Mouse (Mus musculus) left cerebral cortex, adult 2 months (tissue): ENCODE measurements around the gene Gbgt1. TPM values are rescaled to one million over a fixed set of nuclear protein-coding genes. Genes with fewer than 3 reads are reported as not detected.
A peak's percentile ranks its signal among the peaks of the same experiment; 100 is the strongest.
"Not testable (repeated sequence)": the region's sequence is repeated elsewhere in the genome, so short reads cannot be mapped to it uniquely, and the experiment has no call there.

Experiments
- DNase-seq, 2 experiments: peaks; one replicate each; pipeline ENCODE4 v3.0.0; 2021 to 2022; ENCODE audit warnings: low spot score in 2 of 2, mixed read lengths in 1 of 2; ENCODE audit errors: extremely low spot score in 1 of 2
- H3K27ac ChIP-seq: fragments of 200-600 bp; 2 replicates; pipeline ENCODE4 v1.8.1; 2022
- H3K4me3 ChIP-seq: fragments of 200-600 bp; 2 replicates; pipeline ENCODE4 v1.8.1; 2022
- CTCF ChIP-seq: fragments of 200-600 bp; IDR thresholded peaks from 2 replicates; pipeline ENCODE4 v1.8.1; 2022; ENCODE audit warnings: antibody characterized with exemption, mild to moderate bottlenecking, moderate library complexity
- intact Hi-C: fragments of 180-260 bp; cut with DNase I; formaldehyde crosslinking; loops from one replicate; pipeline ENCODE4 v1.15.1; 2025
- total RNA-seq, 2 experiments: library from RNA; stranded (reverse); gene quantifications; 2 replicates each; pipeline ENCODE4 v1.2.3; 2021

Gene Gbgt1
- total RNA-seq, 2 experiments from 2014 or later, result 1.8 to 2.9 TPM

DNA sequence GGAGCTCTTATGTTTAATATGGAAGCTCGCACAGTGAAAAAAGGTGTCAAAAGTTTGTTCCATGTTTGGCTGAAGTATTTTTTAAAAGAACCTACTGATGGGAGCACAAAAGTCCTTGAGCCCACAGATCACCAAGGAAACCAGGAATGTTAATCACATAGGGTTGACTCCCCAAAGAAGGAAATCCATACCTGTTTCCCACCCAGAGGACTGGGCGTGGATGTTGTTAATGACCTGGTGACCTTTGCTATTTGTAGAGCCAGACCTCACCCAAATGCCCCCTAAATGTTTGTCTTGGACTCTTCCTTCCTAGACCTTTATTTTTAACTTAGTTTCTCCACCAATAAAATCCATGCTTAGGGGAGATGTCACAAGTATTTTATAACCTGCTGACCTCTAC, 26.1 kb upstream of the Gbgt1 start:
- no peak overlapping the region for H3K27ac ChIP-seq
- DNase-seq, result peak in 1 of 2 experiments; percentile 1
- no peak overlapping the region for H3K4me3 ChIP-seq
- no peak for TF ChIP-seq CTCF
- intact Hi-C loops, result no loop called here

DNA sequence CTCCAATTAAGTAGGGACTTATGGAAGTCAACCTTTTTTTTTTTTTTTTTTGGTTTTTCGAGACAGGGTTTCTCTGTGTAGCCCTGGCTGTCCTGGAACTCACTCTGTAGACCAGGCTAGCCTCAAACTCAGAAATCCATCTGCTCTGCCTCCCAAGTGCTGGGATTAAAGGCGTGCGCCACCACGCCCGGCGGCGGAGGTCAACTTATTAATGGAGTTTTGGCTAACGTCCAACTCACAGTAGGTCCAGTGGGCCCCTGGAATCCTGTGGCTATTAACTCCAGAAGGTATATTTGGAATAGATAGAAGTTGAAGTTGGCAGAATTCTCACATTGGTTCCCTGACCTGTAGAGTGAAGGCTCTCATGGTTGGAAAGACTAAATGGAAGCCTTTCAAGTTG, 24.7 kb upstream of the Gbgt1 start:
- H3K27ac ChIP-seq, intact Hi-C loops, H3K4me3 ChIP-seq: not testable (repeated sequence)
- DNase-seq, result peak in 1 of 2 experiments; percentile 8

DNA sequence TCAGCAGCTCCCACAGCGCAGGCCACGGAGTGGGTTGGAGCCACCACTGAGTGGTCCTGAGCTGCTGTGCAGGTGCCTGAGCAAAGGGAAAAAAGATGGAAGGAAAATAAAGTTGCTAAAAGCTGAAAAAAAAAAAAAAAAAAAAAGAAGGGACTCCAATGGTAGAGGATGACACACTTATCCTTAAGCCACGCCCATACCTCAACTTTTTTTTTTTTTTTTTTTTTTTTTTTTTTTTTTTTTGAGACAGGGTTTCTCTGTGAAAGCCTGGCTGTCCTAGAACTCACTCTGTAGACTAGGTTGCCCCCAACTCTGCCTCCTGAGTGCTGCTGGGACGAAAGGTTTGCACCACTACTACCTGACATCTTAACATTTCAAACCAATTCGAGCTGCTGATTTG, 18.7 kb upstream of the Gbgt1 start:
- DNase-seq, H3K4me3 ChIP-seq, intact Hi-C loops, H3K27ac ChIP-seq: not testable (repeated sequence)

DNA sequence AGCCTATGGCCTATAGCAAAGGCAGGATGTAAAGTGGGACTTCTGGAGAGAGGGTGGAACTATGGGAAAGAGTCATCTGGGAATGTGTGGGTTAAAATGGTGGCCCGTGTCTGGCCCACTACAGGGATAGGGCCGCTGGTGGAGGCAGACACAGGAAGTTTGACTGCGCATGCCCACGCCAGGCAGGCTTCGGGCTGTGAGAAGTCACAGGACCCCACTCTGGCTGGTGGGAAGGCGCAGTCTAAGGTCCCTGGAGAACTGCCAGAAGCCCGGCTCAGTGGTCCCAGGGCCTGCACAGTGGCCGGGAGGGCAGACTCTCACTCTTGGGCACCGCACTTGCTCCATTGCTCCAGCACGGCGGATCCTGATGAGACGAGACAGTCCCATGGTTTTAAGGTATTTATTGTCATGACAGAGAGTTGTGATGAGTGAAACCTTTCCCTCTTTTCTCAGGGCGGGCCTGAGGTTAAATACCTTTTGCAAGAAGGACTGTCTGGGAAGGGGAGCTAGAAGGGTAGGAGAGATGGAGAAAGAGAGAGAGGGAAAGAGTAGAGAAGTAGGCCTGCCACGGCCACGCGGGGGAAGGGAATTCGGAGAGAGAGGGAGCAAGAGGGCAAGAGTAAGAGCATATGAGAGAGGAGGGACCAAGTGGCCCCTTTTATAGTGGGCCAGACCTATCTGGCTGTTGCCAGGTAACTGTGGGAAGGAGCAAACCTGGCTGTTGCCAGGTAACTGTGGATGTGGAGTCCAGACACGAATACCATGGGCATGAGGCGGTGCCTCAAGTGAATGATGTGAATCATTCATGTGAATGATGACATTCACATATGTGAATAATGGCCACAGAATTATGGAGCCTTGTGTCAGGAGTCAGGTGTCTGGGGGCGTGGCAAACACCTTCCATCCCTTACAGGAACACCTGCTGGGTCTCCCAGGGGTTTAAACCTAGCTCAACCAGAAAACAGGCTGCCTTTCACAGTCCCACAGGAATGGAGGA, 17.2 kb upstream of the Gbgt1 start:
- H3K4me3 ChIP-seq, result no peak overlapping the region
- H3K27ac ChIP-seq, result no peak overlapping the region
- intact Hi-C loops, result no loop called here
- no peak for DNase-seq
- TF ChIP-seq CTCF, result no peak

DNA sequence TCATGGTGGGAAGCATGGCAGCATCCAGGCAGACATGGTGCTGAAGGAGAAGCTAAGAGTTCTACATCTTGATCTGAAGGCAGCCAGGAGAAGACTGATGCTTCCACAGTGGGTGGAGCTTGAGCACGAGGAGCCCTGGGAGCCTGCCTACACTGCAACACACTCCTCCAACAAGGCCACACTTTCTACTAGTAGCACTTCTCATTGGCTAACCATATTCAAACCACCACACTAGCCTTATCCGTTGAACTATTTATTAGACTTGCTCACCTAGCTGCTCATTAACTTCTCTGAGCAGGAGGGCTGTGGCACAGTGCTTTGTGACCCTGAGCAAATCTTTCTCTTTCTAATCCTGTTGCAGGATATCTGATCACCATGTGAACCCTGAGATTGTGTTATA, 12.8 kb upstream of the Gbgt1 start:
- intact Hi-C loops, result no loop called here
- Histone ChIP-seq H3K27ac (no peak overlapping the region), H3K4me3 (no peak overlapping the region)
- no peak for TF ChIP-seq CTCF
- no peak for DNase-seq

DNA sequence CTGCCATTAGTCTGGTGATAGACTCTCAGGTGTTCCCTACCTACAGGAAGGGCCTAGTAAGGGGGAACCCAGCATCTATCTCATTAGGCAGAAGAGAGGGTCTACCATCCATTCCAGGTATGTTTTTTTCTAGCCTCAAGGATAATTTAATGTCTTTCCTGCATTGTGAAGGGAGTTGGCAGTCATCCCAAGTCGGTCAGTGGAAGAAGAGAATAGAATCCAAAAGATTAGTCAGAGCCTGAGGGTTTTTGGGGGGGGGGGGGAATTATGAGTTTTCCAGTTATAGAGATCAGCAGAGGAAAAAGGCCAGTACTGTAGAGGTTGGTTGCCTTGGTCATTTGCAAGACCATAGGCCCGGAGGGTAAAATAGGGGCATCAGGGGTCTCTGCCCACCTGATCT, 2.2 kb upstream of the Gbgt1 start:
- TF ChIP-seq CTCF, result no peak
- Histone ChIP-seq H3K27ac (no peak overlapping the region), H3K4me3 (no peak overlapping the region)
- no peak for DNase-seq
- intact Hi-C loops, result no loop called here

DNA sequence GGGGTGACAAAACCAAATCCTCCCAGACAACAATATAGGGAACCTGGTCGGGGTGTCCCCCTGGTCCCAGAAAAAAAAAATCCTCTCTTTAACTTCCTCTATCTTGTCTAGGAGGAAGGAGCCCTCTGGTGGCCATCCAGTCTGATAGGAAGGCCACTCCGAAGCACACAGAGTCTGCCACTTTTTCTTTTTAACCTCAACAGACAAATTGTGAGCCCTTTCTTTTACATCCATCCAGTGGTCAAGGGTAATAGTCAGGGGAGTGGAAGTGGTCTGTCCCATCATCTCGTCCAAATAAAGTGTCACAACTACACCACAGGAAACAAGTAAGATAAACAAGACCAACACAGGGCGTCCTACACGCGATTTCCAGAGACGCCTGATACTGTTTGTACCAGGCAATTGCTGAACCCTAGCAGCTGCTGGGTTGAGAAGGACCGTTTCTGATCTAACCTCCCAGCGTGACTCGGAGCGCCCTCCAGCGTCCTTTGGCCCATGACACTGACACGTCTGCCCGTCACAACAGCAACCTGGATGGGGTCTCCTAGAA, 1.4 kb upstream of the Gbgt1 start:
- Histone ChIP-seq H3K4me3 (no peak overlapping the region), H3K27ac (no peak overlapping the region)
- DNase-seq, result peak in 1 of 2 experiments; percentile 10
- intact Hi-C loops, result no loop called here
- peak; percentile 65 for TF ChIP-seq CTCF

DNA sequence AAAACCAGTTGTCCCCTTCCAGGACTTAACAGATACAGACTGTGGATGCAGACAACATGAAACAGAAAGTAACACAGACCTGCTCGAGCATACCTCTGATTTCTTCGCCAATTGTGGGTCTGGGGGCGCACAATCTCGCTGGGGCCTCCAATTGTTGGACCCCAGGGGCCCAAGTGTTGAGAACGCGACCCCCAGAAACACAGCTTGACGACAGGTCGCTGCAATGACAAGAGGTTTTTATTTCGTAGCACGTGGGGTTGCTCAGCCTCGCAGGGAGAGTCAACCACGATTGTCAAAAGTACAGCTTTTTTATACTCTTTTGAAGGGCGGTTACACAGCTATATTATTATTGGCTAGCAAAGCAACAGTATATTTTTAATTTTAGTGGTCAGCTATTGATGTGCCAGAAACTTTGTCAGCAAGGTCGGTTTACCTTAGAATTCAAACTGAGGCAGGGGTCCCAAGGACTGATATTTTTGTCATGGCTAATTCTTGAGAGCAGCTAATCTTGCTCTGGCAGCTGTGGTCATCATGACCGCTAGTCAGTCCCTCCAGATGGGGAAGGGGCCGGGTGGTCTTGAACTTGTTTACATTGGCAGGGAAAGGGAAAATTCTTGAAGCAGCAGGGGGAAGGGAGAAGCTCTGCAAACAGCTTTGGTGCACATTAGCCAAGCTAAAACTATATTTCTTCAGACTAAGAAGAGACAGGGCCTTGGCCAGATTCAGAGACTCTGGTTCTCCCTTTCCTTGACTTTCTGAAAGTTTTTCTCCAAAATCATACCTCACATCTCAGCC, 693 bp upstream of the Gbgt1 start:
- no peak for TF ChIP-seq CTCF
- intact Hi-C loops, result no loop called here
- Histone ChIP-seq H3K4me3 (no peak overlapping the region), H3K27ac (no peak overlapping the region)
- DNase-seq, result peak; percentile 4 to 7

DNA sequence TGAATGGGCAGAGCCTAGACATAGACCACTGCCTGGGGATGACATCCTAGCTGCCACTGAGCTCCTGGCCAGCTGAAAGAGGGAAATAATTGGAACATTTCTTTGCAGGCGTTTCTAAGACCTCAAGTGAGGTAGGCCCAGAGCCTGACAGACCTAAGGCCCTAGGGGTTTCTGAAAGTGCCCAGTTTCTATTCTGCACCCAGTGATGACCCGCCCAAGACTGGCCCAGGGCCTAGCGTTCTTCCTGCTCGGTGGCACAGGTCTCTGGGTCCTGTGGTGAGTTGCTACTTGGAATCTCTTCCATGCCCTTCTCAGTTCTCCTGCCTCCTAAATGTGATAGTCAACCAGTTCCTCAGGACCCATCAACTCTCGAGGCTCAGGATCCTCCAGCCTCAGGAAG, 870 bp downstream of the Gbgt1 start:
- intact Hi-C loops, result no loop called here
- Histone ChIP-seq H3K27ac (no peak overlapping the region), H3K4me3 (no peak overlapping the region)
- no peak for TF ChIP-seq CTCF
- DNase-seq, result peak; percentile 3 to 6

- intact Hi-C loops, result no loop called here
- Histone ChIP-seq H3K27ac (no peak overlapping the region), H3K4me3 (no peak overlapping the region)
- no peak for TF ChIP-seq CTCF
- DNase-seq, result peak; percentile 2 to 4
These were observed 1.7 kb downstream of the Gbgt1 start for GRCm38 (mm10) chr2:28498431-28498830.

DNA sequence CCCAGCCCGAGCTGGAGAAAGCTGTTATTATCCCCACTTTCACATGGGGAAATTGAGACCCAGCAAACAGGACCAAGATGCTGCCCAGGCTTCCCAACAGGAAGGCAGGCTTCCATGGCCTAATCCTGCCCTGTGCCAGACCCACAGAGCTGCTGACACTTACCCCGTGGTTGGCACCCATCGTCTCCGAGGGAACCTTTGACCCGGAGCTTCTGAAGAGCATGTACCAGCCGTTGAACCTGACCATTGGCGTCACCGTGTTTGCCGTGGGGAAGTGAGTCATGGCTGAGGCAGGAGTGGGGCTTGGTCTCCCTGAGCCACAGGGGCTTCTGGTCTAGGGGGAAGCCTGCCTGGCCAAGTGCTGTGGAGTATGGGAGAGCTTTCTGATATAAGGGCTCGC, 6.3 kb downstream of the Gbgt1 start:
- TF ChIP-seq CTCF, result no peak
- intact Hi-C loops, result no loop called here
- Histone ChIP-seq H3K4me3 (no peak overlapping the region), H3K27ac (no peak overlapping the region)
- no peak for DNase-seq

DNA sequence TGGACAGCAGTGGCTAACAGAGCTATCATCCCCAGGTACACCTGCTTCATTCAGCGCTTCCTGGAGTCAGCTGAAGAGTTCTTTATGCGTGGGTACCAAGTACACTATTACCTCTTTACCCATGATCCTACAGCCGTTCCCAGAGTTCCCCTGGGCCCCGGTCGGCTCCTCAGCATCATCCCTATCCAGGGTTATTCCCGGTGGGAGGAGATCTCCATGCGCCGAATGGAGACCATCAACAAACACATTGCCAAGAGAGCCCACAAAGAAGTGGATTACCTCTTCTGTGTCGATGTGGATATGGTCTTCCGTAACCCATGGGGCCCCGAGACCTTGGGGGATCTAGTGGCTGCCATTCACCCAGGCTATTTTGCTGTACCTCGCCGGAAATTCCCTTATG, 8.0 kb downstream of the Gbgt1 start:
- H3K4me3 ChIP-seq, result no peak overlapping the region
- TF ChIP-seq CTCF, result no peak
- DNase-seq, result no peak
- intact Hi-C loops, result no loop called here
- H3K27ac ChIP-seq, result no peak overlapping the region
